Mouse (Mus musculus) heart, embryonic 10.5 days (tissue): ENCODE measurements around the gene Lmnb2. TPM values are rescaled to one million over a fixed set of nuclear protein-coding genes. Genes with fewer than 3 reads are reported as not detected.

Experiments used
- DNase-seq: peaks from one replicate; pipeline ENCODE4 v3.0.0-alpha.2; 2017; ENCODE audit warnings: low spot score
- H3K27ac ChIP-seq: fragments of 300-500 bp; sonication (generic); 2 replicates; pipeline ENCODE4 v1.5.1; 2016; ENCODE audit warnings: mild to moderate bottlenecking
- H3K27me3 ChIP-seq: fragments of 300-500 bp; sonication (generic); 2 replicates; pipeline ENCODE4 v1.6.1; 2016; ENCODE audit warnings: mild to moderate bottlenecking; ENCODE audit not compliant: poor library complexity, insufficient read depth, severe bottlenecking
- H3K36me3 ChIP-seq: fragments of 300-500 bp; sonication (generic); 2 replicates; pipeline ENCODE4 v1.6.1; 2016; ENCODE audit warnings: mild to moderate bottlenecking, moderate library complexity
- H3K4me1 ChIP-seq: fragments of 300-500 bp; sonication (generic); 2 replicates; pipeline ENCODE4 v1.6.1; 2016; ENCODE audit warnings: mild to moderate bottlenecking
- H3K4me3 ChIP-seq: fragments of 300-500 bp; sonication (generic); 2 replicates; pipeline ENCODE4 v1.5.1; 2016; ENCODE audit warnings: mild to moderate bottlenecking, moderate library complexity
- H3K9me3 ChIP-seq: fragments of 300-500 bp; sonication (generic); 2 replicates; pipeline ENCODE4 v1.6.1; 2016; ENCODE audit warnings: mild to moderate bottlenecking, moderate library complexity
- WGBS: fragments of 180-500 bp; shearing (Covaris S2); methylation state at CpG from one replicate; pipeline ENCODE4 v1.1.7; 2016; 5-methylcytosine and 5-hydroxymethylcytosine counted together
- polyA plus RNA-seq: library from polyadenylated mRNA; unstranded; fragments of >200 nt; fragmentation: Nextera tagmentation; extraction: Ambion mirVana; gene quantifications from 2 replicates; pipeline ENCODE4 v1.2.1, GENCODE M21; 2016

The Lmnb2 gene
- polyA plus RNA-seq, 1 experiment from 2014 or later: 47.3 TPM

DNA sequence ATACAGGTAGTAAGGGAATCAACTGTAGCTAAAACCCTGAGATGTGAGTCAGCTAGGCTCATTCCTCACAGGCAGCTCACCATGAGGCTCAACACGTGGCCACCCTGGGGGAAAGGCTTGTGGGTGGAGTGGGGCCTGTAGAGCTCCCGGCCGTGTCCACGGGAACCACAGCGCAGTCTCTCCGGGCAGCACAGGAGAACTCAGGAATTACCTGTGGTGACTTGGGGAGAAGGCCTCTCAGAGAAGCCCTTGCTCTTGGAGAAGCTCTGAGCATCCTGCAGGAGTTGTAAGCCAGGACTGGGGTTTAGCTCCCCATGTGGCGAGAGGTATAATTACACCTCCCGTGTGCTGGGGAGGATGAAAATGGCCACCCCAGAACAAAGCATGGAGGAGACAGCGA, 37.5 kb upstream of the Lmnb2 start:
- H3K36me3 ChIP-seq: no peaks in the 10 kb centered on the region
- H3K27me3 ChIP-seq: peaks cover 8% of the 10 kb centered on the region; the same call in 1 of the 2 replicates
- H3K4me3 ChIP-seq: no peak overlapping the region
- peaks cover 44% of the 10 kb centered on the region for H3K4me1 ChIP-seq
- H3K9me3 ChIP-seq: no peaks in the 10 kb centered on the region
- H3K27ac ChIP-seq: peak overlapping the region; percentile 73
- 20% methylated on average over 9 of the region's 9 CpGs for WGBS
- DNase-seq: peak; percentile 83

DNA sequence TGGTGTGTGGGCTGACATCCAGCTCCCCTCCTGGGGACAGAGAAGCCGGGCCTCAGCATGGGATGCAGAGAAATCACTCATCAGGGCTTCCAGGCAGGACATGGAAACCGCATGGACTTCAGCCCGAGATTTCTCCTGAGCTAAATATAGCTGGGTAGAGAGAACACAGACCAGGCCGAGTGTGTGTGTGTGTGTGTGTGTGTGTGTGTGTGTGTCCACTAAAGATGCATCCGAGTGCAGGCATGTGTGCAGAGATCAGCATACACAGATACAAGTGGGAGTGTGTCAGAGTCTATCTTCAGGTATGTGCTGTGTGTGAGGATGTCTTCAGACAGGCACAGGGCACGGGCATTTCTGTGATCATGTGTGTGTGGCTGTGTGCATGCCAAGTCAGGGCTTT, 36.8 kb upstream of the Lmnb2 start:
- H3K36me3 ChIP-seq: no peaks in the 10 kb centered on the region
- H3K4me1 ChIP-seq: peaks cover 45% of the 10 kb centered on the region
- H3K27me3 ChIP-seq: peaks cover 8% of the 10 kb centered on the region; the same call in 1 of the 2 replicates
- no peak for DNase-seq
- WGBS: 35% methylated on average over 6 of the region's 6 CpGs
- H3K4me3 ChIP-seq: no peak overlapping the region
- no peaks in the 10 kb centered on the region for H3K9me3 ChIP-seq
- peak overlapping the region; percentile 73 for H3K27ac ChIP-seq

DNA sequence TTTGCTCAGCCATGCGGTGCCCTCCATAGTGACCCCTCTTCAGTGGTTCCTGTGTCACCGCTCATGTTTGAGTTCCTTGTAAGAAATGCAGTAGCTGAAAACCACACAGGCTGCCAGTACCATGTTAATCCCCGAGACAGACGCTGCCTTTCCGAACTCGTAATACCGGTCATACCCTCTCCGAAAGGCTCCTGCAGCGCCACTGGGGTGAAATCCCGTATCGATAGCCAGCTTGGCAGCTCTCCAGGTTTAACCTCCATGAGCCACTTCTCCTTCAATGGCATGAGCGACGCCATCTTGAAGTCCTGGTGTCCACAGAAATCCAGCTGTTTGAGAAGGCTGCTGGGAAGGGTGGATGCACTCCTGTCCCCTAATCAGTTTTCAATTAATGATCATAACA, 36.4 kb upstream of the Lmnb2 start:
- Histone ChIP-seq H3K27me3 (peaks cover 8% of the 10 kb centered on the region; the same call in 1 of the 2 replicates), H3K27ac (peak overlapping the region; percentile 73), H3K4me3 (no peak overlapping the region), H3K9me3 (no peaks in the 10 kb centered on the region), H3K4me1 (peaks cover 49% of the 10 kb centered on the region), H3K36me3 (no peaks in the 10 kb centered on the region)
- WGBS: 85% methylated on average over 13 of the region's 13 CpGs
- no peak for DNase-seq

DNA sequence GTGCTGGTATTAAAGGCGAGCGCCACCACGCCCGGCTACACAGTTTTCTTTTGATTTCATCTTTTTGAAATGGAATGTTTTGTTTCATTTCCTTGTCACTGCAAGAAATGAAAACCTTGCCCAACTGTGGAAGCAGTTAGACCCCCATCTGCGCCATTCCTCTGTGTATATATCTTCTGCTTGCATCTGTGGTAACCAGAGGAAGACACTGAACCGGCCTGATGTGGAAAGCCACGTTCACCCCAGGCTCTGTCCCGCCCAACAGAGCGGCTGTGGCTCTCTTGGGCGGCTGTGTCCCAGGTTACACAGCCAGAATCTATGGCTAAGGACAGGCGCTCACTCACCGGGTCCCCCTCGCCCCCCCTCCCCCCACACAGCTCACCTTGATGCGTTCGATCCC, 34.4 kb upstream of the Lmnb2 start:
- Histone ChIP-seq H3K27ac (peak overlapping the region; percentile 44; the same call in 1 of the 2 replicates), H3K9me3 (no peaks in the 10 kb centered on the region), H3K27me3 (peaks cover 8% of the 10 kb centered on the region; the same call in 1 of the 2 replicates), H3K4me3 (no peak overlapping the region), H3K36me3 (no peaks in the 10 kb centered on the region), H3K4me1 (peaks cover 64% of the 10 kb centered on the region)
- DNase-seq: no peak
- 69% methylated on average over 15 of the region's 15 CpGs for WGBS

DNA sequence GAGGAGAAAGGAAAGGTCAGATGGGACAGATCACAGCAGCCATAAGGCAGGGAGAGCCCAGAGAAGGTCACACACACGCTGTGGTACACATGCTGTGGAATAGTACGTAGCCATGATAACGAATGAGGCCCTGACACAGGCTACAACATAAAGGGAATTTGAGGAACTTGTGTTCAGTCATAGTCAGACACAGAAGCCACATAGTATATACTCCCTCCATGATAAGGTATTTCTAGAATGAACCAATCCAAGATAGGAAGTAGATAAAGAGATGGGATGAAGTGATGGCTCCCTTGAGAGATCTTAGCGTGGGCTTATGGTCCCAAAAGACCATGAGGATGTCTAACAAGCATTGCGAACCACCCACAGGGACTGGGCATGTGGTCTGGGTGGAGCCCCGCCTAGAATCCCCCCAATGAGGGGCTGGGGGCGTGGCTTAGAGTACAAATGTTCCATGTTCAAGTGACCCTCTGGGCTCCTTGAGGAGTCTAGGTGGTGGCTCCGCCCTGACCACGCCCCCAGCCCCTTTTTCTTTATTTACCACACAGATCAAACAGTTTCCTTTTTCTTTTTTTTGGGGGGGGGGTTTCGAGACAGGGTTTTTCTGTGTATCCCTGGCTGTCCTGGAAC, 33.8 kb upstream of the Lmnb2 start:
- Histone ChIP-seq H3K4me1 (peaks cover 67% of the 10 kb centered on the region), H3K4me3 (no peak overlapping the region), H3K9me3 (no peaks in the 10 kb centered on the region), H3K27me3 (peaks cover 8% of the 10 kb centered on the region; the same call in 1 of the 2 replicates), H3K36me3 (no peaks in the 10 kb centered on the region), H3K27ac (no peak overlapping the region)
- 73% methylated on average over 10 of the region's 10 CpGs for WGBS
- no peak for DNase-seq

DNA sequence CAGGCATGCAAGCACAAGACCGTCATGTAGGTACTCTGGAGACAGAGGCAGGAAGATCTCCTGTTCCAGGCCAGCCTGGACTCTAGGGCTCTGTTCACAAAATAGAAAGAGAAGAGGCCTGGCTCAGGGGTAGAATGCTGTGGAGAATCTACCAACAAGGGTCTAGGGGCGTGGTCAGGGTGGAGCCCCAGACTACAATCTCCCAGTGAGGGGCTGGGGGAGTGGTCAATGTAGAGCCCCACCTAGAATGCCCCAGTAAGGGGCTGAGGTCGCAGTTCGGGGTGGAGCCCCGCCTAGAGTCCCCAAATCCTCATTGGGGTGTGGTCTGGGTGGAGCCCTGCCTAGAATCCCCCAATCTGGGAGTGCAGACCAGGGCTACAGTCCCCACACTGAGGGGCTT, 32.3 kb upstream of the Lmnb2 start:
- Histone ChIP-seq H3K27me3 (peaks cover 8% of the 10 kb centered on the region; the same call in 1 of the 2 replicates), H3K27ac (0 out of 2 replicates have a peak overlapping the region, but pooled peaks have one; percentile 38), H3K4me1 (peaks cover 67% of the 10 kb centered on the region), H3K9me3 (no peaks in the 10 kb centered on the region), H3K4me3 (no peak overlapping the region), H3K36me3 (no peaks in the 10 kb centered on the region)
- no peak for DNase-seq
- whole genome bisulfite sequencing: 19% methylated on average over 5 of the region's 5 CpGs

DNA sequence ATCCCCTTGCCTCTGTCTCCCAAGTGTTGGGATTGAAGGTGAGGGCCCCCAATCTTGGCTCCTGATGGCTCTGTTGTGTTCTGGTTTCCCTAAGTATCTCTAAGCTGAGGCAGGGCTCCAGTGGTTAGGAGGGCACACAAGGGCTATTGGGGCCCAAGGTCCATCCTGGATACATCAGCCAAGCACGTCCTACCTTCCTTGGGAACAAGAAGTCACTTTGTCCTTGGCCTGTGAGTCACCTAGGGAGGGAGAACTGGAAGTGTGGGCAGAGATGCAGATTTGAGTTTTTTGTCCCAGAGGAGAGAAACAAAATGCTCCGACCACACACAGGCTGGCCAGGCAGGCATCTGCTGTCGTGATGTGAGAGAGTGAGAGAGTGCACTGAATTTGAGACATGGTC, 31.0 kb upstream of the Lmnb2 start:
- Histone ChIP-seq H3K9me3 (no peaks in the 10 kb centered on the region), H3K4me3 (no peak overlapping the region), H3K36me3 (no peaks in the 10 kb centered on the region), H3K4me1 (peaks cover 59% of the 10 kb centered on the region), H3K27ac (peak overlapping the region; percentile 77), H3K27me3 (peaks cover 8% of the 10 kb centered on the region; the same call in 1 of the 2 replicates)
- no peak for DNase-seq
- 72% methylated on average over 3 of the region's 3 CpGs for WGBS

DNA sequence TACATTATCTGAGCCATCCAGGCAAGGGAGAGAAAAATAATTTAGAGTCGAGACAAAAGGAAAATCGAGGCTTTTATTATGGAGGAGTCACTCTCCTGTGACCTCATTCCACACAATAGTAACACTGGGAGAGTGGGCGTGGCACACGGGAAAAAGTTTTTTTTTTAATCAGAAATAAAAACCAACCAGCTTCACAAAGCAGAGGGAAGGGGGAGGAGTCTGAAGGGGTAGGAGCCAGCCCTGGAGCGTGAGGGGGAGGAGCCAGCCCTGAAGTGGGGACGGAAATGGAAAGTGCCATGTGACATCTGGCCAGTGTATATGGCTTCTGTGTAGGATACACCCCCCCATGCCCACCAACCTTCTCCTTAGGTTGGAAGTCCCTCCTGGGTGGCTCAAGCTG, 30.5 kb upstream of the Lmnb2 start:
- no peaks in the 10 kb centered on the region for H3K9me3 ChIP-seq
- DNase-seq: no peak
- peaks cover 64% of the 10 kb centered on the region for H3K4me1 ChIP-seq
- H3K27ac ChIP-seq: peak overlapping the region; percentile 77
- 31% methylated on average over 6 of the region's 6 CpGs for WGBS
- H3K36me3 ChIP-seq: no peaks in the 10 kb centered on the region
- no peak overlapping the region for H3K4me3 ChIP-seq
- peaks cover 8% of the 10 kb centered on the region; the same call in 1 of the 2 replicates for H3K27me3 ChIP-seq

DNA sequence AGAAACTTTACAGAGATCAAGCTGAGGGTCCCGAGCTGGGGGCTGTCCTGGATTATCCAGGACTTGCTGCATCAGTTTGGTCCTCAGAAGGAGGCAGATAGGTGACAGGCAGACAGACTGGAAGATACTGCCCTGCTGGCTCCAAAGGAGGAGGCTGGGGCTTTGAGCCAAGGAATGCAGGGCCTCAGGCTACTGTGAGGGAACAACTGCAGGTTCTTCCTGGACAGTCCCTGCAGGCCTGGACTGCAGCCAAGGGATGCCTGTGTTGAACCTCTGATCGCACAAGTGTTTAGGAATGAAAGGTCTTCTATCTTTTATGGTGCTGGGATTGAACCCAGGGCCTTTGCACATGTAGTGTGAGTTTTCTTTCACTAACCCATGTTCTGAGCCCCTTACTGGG, 29.8 kb upstream of the Lmnb2 start:
- no peak overlapping the region for H3K4me3 ChIP-seq
- DNase-seq: peak; percentile 78
- no peaks in the 10 kb centered on the region for H3K9me3 ChIP-seq
- H3K4me1 ChIP-seq: peaks cover 69% of the 10 kb centered on the region
- H3K27ac ChIP-seq: peak overlapping the region; percentile 77
- peaks cover 4% of the 10 kb centered on the region; the same call in 1 of the 2 replicates for H3K27me3 ChIP-seq
- H3K36me3 ChIP-seq: no peaks in the 10 kb centered on the region
- WGBS: 23% methylated on average over 2 of the region's 2 CpGs

DNA sequence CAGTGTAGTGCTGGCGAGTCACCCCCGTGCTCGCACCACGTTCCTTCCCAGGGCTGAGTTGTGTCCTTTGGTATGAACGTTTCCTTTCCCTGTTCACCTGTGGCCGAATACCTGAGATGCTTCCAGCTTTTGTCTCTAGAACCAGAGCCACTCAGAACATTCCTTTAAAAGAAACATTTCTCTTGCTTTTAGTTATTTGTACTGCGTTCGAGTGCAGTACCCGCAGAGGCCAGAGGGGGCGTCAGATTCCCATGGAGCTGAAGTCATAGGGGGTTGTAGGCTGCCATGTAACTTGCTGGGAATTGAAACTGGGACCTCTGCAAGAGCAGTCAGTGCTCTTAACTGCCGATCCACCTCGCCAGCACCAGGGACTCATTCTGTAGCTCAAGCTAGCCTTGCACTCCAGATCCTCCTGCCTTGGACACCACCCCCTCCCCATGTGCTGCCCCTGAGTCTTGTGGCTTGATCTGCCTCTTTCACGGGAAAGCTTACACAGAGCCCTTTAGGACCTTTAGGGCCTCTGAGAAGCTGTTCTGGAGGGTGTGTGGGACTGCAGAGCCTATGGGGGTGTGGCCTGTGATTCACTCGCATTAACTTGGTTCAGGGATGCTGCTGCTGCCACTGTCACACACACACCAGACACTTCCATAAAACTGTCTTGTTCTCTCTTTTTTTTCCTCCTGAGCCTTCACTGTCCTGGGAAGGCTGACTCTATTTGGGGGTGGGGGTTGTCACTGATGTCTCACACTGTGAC, 28.8 kb upstream of the Lmnb2 start:
- WGBS: 64% methylated on average over 14 of the region's 14 CpGs
- peak overlapping the region; percentile 77 for H3K27ac ChIP-seq
- H3K4me1 ChIP-seq: peaks cover 70% of the 10 kb centered on the region

DNA sequence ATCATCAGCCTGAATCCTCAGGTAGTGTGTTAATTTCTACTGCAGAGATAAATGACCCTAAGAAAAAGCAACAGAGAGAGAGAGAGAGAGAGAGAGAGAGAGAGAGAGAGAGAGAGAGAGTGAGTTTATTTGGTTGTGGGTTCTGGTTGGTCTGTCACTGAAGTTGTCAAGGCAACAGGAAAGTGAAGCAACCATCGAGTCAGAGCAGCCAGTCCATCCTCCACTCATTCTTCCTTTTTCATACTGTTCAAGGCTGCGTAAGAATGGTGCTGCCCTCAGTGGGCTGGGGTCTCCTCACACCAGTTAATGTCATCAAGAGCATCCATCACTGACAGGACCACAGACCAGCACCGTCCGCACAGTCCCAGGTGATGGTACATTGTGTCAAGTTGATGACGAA, 26.2 kb upstream of the Lmnb2 start:
- Histone ChIP-seq H3K27me3 (no peaks in the 10 kb centered on the region), H3K27ac (no peak overlapping the region), H3K9me3 (no peaks in the 10 kb centered on the region), H3K4me3 (no peak overlapping the region), H3K36me3 (no peaks in the 10 kb centered on the region), H3K4me1 (peaks cover 77% of the 10 kb centered on the region)
- 88% methylated on average over 5 of the region's 5 CpGs for WGBS
- DNase-seq: no peak

More for the DNA sequence above, 28.8 kb upstream of the Lmnb2 start:
- Histone ChIP-seq H3K4me3 (peak overlapping the region; percentile 4; the same call in 1 of the 2 replicates), H3K27me3 (no peaks in the 10 kb centered on the region; the same call in 1 of the 2 replicates), H3K9me3 (no peaks in the 10 kb centered on the region), H3K36me3 (no peaks in the 10 kb centered on the region)
- no peak for DNase-seq

DNA sequence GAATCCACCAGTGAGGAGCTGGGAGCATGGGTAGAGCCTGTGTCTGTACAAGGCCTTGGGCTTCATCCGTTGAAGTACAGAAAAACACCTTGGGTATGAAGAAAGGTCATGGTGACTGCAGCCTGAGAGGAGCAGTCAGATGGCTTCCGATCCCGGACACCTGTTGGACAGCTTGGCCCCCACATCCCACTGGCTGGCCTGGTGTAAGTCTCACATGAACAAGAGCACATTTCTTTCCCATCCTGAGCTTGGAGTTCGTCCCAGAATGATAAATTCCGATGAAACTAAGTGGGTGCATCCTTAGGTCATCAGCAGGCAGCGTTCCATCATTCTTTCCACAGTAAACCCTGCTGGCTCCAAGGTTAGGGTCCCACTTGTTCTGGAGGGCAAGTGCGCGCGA, 25.7 kb upstream of the Lmnb2 start:
- DNase-seq: no peak
- Histone ChIP-seq H3K9me3 (no peaks in the 10 kb centered on the region), H3K27me3 (no peaks in the 10 kb centered on the region), H3K27ac (peak overlapping the region; percentile 72), H3K4me3 (no peak overlapping the region), H3K4me1 (peaks cover 77% of the 10 kb centered on the region), H3K36me3 (no peaks in the 10 kb centered on the region)
- 69% methylated on average over 9 of the region's 9 CpGs for WGBS

DNA sequence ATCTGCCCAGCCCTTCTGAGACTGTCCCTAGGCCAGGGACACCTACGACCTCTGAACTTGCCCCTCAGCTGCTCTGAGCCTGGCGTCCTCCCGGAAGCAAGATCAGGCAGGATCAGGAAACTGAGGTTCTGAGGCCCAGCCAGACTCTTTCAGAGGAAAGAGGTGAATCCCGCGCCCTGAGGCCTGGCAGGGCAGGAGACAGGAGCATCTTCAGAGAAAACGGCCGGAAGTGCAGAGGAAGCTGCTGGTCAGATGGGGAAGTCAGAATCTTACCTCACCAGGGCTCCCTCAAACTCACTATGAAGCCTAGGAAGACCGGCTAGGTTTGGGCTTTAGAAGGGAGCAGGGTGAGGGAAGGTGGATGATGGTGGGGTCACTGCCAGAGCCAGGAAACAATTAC, 24.9 kb upstream of the Lmnb2 start:
- H3K9me3 ChIP-seq: no peaks in the 10 kb centered on the region
- H3K4me1 ChIP-seq: peaks cover 78% of the 10 kb centered on the region
- H3K4me3 ChIP-seq: no peak overlapping the region
- no peak for DNase-seq
- peaks cover 7% of the 10 kb centered on the region for H3K27me3 ChIP-seq
- no peaks in the 10 kb centered on the region for H3K36me3 ChIP-seq
- H3K27ac ChIP-seq: peak overlapping the region; percentile 72; the same call in 1 of the 2 replicates
- WGBS: 44% methylated on average over 8 of the region's 8 CpGs
